Mouse (Mus musculus) ES-Bruce4 (cell line): ENCODE data around the gene H2-Eb2. TPM values are rescaled to one million over a fixed set of nuclear protein-coding genes. Genes with fewer than 3 reads are reported as not detected.

Source experiments
- H3K27ac ChIP-seq: 2 replicates; pipeline ENCODE4 v1.5.1; 2012; ENCODE audit warnings: low read length, inconsistent platforms; ENCODE audit not compliant: insufficient read depth
- H3K27me3 ChIP-seq: 2 replicates; pipeline ENCODE4 v1.6.1; 2012; ENCODE audit warnings: mild to moderate bottlenecking, low read length, inconsistent platforms; ENCODE audit not compliant: control insufficient read depth, poor library complexity, insufficient read depth, severe bottlenecking
- H3K36me3 ChIP-seq: 2 replicates; pipeline ENCODE4 v1.6.1; 2012; ENCODE audit warnings: inconsistent platforms, mild to moderate bottlenecking, low read length, moderate library complexity; ENCODE audit not compliant: control insufficient read depth, poor library complexity, insufficient read depth, severe bottlenecking
- H3K4me1 ChIP-seq: one replicate; pipeline ENCODE4 v1.8.1; 2011; ENCODE audit warnings: low read length; ENCODE audit not compliant: control insufficient read depth, insufficient read depth
- H3K4me3 ChIP-seq: 2 replicates; pipeline ENCODE4 v1.5.1; 2011; ENCODE audit warnings: low read depth, mild to moderate bottlenecking, low read length
- H3K9ac ChIP-seq: 2 replicates; pipeline ENCODE4 v1.6.1; 2012; ENCODE audit warnings: low read depth, mild to moderate bottlenecking, inconsistent platforms; ENCODE audit not compliant: poor library complexity, severe bottlenecking
- H3K9me3 ChIP-seq: replicated peaks from 2 replicates; pipeline ENCODE4 v1.6.1; 2012; ENCODE audit warnings: mild to moderate bottlenecking, low read length, inconsistent platforms; ENCODE audit not compliant: control insufficient read depth, poor library complexity, insufficient read depth, severe bottlenecking
- CTCF ChIP-seq: IDR thresholded peaks from one replicate; pipeline ENCODE4 v1.8.1; 2011; ENCODE audit warnings: low read depth, low read length
- EP300 ChIP-seq: IDR thresholded peaks from 2 replicates; pipeline ENCODE4 v1.6.1; 2011; ENCODE audit warnings: low read depth, low read length; ENCODE audit not compliant: insufficient read depth
- POLR2A ChIP-seq: IDR thresholded peaks from one replicate; pipeline ENCODE4 v1.8.1; 2011; ENCODE audit warnings: low read length; ENCODE audit not compliant: insufficient read depth
- polyA plus RNA-seq: library from polyadenylated mRNA; stranded (reverse); fragments of >200 nt; gene quantifications from 2 replicates; pipeline ENCODE4 v1.2.4, GENCODE M21; 2011; ENCODE audit warnings: low read depth; ENCODE audit not compliant: missing spikeins, insufficient read depth, insufficient read length

The H2-Eb2 gene
- polyA plus RNA-seq, 1 experiment: not detected

- Histone ChIP-seq H3K9ac (no peak overlapping the region), H3K4me3 (no peak overlapping the region), H3K4me1 (peaks cover 1% of the 10 kb centered on the region), H3K27ac (no peak overlapping the region), H3K9me3 (no peaks in the 10 kb centered on the region), H3K36me3 (no peaks in the 10 kb centered on the region), H3K27me3 (no peaks in the 10 kb centered on the region)
- TF ChIP-seq CTCF (no peak), POLR2A (no peak), EP300 (no peak)
Observed at GRCm38 (mm10) chr17:34294249-34294648, 31.2 kb upstream of the H2-Eb2 start.

DNA sequence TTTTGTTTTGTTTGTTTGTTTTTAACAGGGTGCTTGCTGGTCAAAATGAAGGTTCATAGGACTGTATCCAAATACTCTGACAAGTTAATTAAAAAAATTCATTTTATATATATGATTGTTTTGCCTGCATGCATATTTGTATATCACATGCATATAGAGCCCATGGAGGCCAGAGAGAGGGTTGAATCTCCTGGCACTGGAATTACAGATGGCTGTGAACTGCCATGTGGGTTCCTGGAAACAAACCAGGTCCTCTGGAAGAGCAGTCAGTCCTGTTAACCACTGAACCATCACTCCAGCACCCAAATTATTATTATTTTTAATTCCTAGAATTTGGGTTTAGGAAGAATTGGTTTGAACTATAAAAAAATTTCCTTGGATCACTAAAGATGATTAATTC is 30.2 kb upstream of the H2-Eb2 start:
- peaks cover 1% of the 10 kb centered on the region for H3K4me1 ChIP-seq
- no peaks in the 10 kb centered on the region for H3K27me3 ChIP-seq
- no peak overlapping the region for H3K9ac ChIP-seq
- no peak overlapping the region for H3K27ac ChIP-seq
- no peak overlapping the region for H3K4me3 ChIP-seq
- H3K9me3 ChIP-seq: no peaks in the 10 kb centered on the region
- no peaks in the 10 kb centered on the region for H3K36me3 ChIP-seq
- TF ChIP-seq POLR2A (no peak), CTCF (no peak), EP300 (no peak)

GRCm38 (mm10) chr17:34295891-34296794 is 29.3 kb upstream of the H2-Eb2 start:
- TF ChIP-seq EP300: no peak
- TF ChIP-seq CTCF: no peak
- TF ChIP-seq POLR2A: no peak
- H3K27ac ChIP-seq: no peak overlapping the region

GRCm38 (mm10) chr17:34299356-34299755 is 26.1 kb upstream of the H2-Eb2 start:
- no peaks in the 10 kb centered on the region for H3K36me3 ChIP-seq
- no peak for TF ChIP-seq EP300
- TF ChIP-seq POLR2A: no peak
- TF ChIP-seq CTCF: no peak

More at GRCm38 (mm10) chr17:34295891-34296794, 29.3 kb upstream of the H2-Eb2 start:
- H3K27me3 ChIP-seq: no peaks in the 10 kb centered on the region
- H3K9ac ChIP-seq: no peak overlapping the region
- peaks cover 1% of the 10 kb centered on the region for H3K4me1 ChIP-seq
- no peaks in the 10 kb centered on the region for H3K36me3 ChIP-seq
- H3K4me3 ChIP-seq: no peak overlapping the region
- no peaks in the 10 kb centered on the region for H3K9me3 ChIP-seq

GRCm38 (mm10) chr17:34300071-34300470 is 25.4 kb upstream of the H2-Eb2 start:
- Histone ChIP-seq H3K27ac (no peak overlapping the region), H3K9ac (no peak overlapping the region), H3K27me3 (no peaks in the 10 kb centered on the region), H3K9me3 (no peaks in the 10 kb centered on the region), H3K4me1 (peaks cover 1% of the 10 kb centered on the region), H3K4me3 (no peak overlapping the region), H3K36me3 (no peaks in the 10 kb centered on the region)
- TF ChIP-seq EP300 (no peak), CTCF (no peak), POLR2A (no peak)

More at GRCm38 (mm10) chr17:34299356-34299755, 26.1 kb upstream of the H2-Eb2 start:
- peaks cover 1% of the 10 kb centered on the region for H3K4me1 ChIP-seq
- no peaks in the 10 kb centered on the region for H3K9me3 ChIP-seq
- no peak overlapping the region for H3K27ac ChIP-seq
- H3K27me3 ChIP-seq: no peaks in the 10 kb centered on the region
- H3K9ac ChIP-seq: no peak overlapping the region
- H3K4me3 ChIP-seq: no peak overlapping the region

DNA sequence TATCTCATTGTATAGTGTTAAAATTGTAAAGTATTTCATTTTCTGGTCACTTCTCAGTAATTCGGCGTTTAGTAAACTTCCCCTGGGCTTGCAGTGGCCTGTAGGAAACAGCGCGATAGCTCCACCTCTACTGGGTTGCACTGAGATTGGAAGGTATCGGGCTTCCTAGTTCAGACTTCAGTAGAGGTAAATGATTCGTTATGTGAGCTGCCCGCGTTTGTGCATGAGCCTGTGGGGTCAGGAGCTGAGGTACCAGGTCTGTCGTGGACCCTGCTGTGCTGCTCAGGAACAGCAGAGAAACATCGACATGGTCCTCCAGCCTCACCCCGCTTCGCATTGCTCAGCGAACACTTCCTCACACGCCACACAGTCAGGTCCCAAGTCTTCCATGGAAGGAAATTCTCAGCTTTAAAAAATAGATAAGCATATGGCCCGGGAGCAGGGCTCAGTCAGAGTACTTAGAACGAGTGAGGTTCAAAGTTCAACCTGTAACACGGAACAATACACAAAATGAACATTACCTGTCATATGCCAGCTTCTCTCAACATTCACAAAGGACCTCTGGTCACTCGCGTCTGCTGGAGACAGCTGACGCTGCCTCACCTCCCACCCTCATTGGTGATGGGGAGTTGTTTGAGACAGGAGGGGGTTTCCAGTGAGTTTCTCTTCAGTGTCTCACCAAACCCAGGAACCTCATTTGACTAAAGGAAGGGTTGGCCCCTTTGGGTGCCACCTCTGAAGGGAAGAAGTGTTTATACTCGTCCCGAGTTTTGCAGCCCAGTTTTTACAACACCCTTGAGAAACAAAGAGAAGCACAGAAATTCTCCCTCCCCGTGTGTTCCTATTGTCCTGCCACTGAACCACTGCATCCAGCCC is 24.5 kb upstream of the H2-Eb2 start:
- Histone ChIP-seq H3K9ac (no peak overlapping the region), H3K27me3 (no peaks in the 10 kb centered on the region), H3K27ac (no peak overlapping the region), H3K4me1 (no peaks in the 10 kb centered on the region), H3K9me3 (no peaks in the 10 kb centered on the region), H3K36me3 (no peaks in the 10 kb centered on the region), H3K4me3 (no peak overlapping the region)
- TF ChIP-seq EP300 (no peak), POLR2A (no peak), CTCF (no peak)
